Mouse (Mus musculus) kidney, embryonic 14.5 days (tissue): ENCODE measurements around the gene Pgam1. TPM values are rescaled to one million over a fixed set of nuclear protein-coding genes. Genes with fewer than 3 reads are reported as not detected.

Source experiments
- ATAC-seq: fragments of 200-750 bp; cut with Nextera tagmentation; 2 replicates; pipeline ENCODE4 v1.8.0; 2017; ENCODE audit warnings: moderate number of reproducible peaks, mild to moderate bottlenecking, moderate TSS enrichment, moderate library complexity; ENCODE audit not compliant: low FRiP score, low TSS enrichment
- H3K27ac ChIP-seq: fragments of 300-500 bp; sonication (generic); 2 replicates; pipeline ENCODE4 v1.5.1; 2014; ENCODE audit warnings: low read depth, mild to moderate bottlenecking, low read length, moderate library complexity, mixed read lengths
- H3K27me3 ChIP-seq: fragments of 300-500 bp; sonication (generic); 2 replicates; pipeline ENCODE4 v1.6.1; 2014; ENCODE audit warnings: mild to moderate bottlenecking, low read length; ENCODE audit not compliant: control insufficient read depth, insufficient read depth
- H3K36me3 ChIP-seq: fragments of 300-500 bp; sonication (generic); 2 replicates; pipeline ENCODE4 v1.6.1; 2014; ENCODE audit warnings: low read length, mixed read lengths; ENCODE audit not compliant: control insufficient read depth, insufficient read depth
- H3K4me1 ChIP-seq: fragments of 300-500 bp; sonication (generic); 2 replicates; pipeline ENCODE4 v1.6.1; 2014; ENCODE audit warnings: low read length, mixed read lengths; ENCODE audit not compliant: control insufficient read depth, insufficient read depth
- H3K4me2 ChIP-seq: fragments of 300-500 bp; sonication (generic); replicated peaks from 2 replicates; pipeline ENCODE4 v1.6.1; 2014; ENCODE audit warnings: low read depth, mild to moderate bottlenecking, low read length
- H3K4me3 ChIP-seq: fragments of 300-500 bp; sonication (generic); 2 replicates; pipeline ENCODE4 v1.5.1; 2014; ENCODE audit warnings: mild to moderate bottlenecking, low read length
- H3K9ac ChIP-seq: fragments of 300-500 bp; sonication (generic); 2 replicates; pipeline ENCODE4 v1.6.1; 2014; ENCODE audit warnings: low read depth, mild to moderate bottlenecking, low read length, moderate library complexity
- H3K9me3 ChIP-seq: fragments of 300-500 bp; sonication (generic); 2 replicates; pipeline ENCODE4 v1.6.1; 2016; ENCODE audit warnings: low read length; ENCODE audit not compliant: control insufficient read depth
- WGBS: fragments of 180-500 bp; shearing (Covaris S2); extraction: QIAGEN DNeasy Blood & Tissue Kit; methylation state at CpG from one replicate; pipeline ENCODE4 v1.1.7; 2014; 5-methylcytosine and 5-hydroxymethylcytosine counted together
- polyA plus RNA-seq: library from polyadenylated mRNA; unstranded; fragments of >200 nt; fragmentation: Nextera tagmentation; extraction: Ambion mirVana; gene quantifications from 2 replicates; pipeline ENCODE4 v1.2.1, GENCODE M21; 2014

The Pgam1 gene
- polyA plus RNA-seq, 1 experiment from 2014 or later, result 682 TPM

GRCm38 (mm10) chr19:41943841-41944240 lies 32.1 kb downstream of the Pgam1 start:
- no peak overlapping the region for H3K27ac ChIP-seq
- no peaks in the 10 kb centered on the region for H3K27me3 ChIP-seq
- peaks cover 94% of the 10 kb centered on the region for H3K36me3 ChIP-seq
- no peak overlapping the region for H3K4me3 ChIP-seq
- H3K4me1 ChIP-seq, result no peaks in the 10 kb centered on the region
- ATAC-seq, result no peak
- 91% methylated on average over 7 of the region's 7 CpGs for WGBS
- 0 out of 2 replicates have a peak, but pooled peaks cover 2% of the 10 kb centered on the region for H3K9me3 ChIP-seq
- H3K9ac ChIP-seq, result no peak overlapping the region
- H3K4me2 ChIP-seq, result no peak overlapping the region

- Histone ChIP-seq H3K9ac (no peak overlapping the region), H3K4me2 (no peak overlapping the region), H3K4me1 (no peaks in the 10 kb centered on the region), H3K9me3 (no peaks in the 10 kb centered on the region), H3K4me3 (no peak overlapping the region), H3K27me3 (no peaks in the 10 kb centered on the region), H3K36me3 (peaks cover 98% of the 10 kb centered on the region), H3K27ac (no peak overlapping the region)
- ATAC-seq, result no peak
- 80% methylated on average over 4 of the region's 4 CpGs for WGBS
Observed at GRCm38 (mm10) chr19:41952287-41952686, 40.6 kb downstream of the Pgam1 start.

DNA sequence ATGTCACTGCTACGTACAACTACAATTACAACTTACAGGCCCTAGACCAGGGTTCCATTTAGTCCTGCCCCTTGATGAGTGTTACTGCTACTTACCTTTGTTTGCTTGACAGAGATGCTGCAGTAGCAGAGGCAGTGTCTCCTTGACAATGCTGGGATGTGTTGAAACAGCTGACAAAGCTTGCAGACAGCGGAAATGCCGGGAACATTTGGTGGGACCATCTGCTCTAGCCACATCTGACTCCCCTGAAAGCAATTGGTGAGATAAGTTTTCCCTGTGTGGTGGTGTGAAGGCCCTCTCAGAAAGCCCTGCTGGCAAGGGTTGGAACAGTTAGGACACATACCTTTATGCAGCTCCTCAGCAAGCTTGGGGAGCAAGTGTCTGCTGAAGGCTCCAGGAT lies 41.9 kb downstream of the Pgam1 start:
- peaks cover 97% of the 10 kb centered on the region for H3K36me3 ChIP-seq
- H3K9me3 ChIP-seq, result no peaks in the 10 kb centered on the region
- H3K27me3 ChIP-seq, result no peaks in the 10 kb centered on the region
- no peak overlapping the region for H3K4me3 ChIP-seq
- no peak overlapping the region for H3K9ac ChIP-seq
- ATAC-seq, result no peak
- 87% methylated on average over 3 of the region's 3 CpGs for WGBS
- no peak overlapping the region for H3K27ac ChIP-seq
- no peaks in the 10 kb centered on the region for H3K4me1 ChIP-seq
- H3K4me2 ChIP-seq, result no peak overlapping the region

Other genes starting within 250 kb of the Pgam1 start
- 4.7 and 6.0 TPM in 2 replicates for gene Slit1, start 168.3 kb upstream of the Pgam1 start, polyA plus RNA-seq
- gene Arhgap19, start 109.9 kb upstream of the Pgam1 start, polyA plus RNA-seq, result 23.9 and 38.1 TPM in 2 replicates
- 5.7 and 6.6 TPM in 2 replicates for gene Frat1, start 82.0 kb upstream of the Pgam1 start, polyA plus RNA-seq
- 5.4 and 7.5 TPM in 2 replicates for gene Frat2, start 63.8 kb upstream of the Pgam1 start, polyA plus RNA-seq
- 7.8 and 15.8 TPM in 2 replicates for gene Rrp12, start 15.8 kb upstream of the Pgam1 start, polyA plus RNA-seq
- gene Exosc1, start 21.5 kb downstream of the Pgam1 start, polyA plus RNA-seq, result 90.8 and 99.0 TPM in 2 replicates
- 60.9 and 68.9 TPM in 2 replicates for gene Zdhhc16, start 21.6 kb downstream of the Pgam1 start, polyA plus RNA-seq
- gene Mms19, start 69.2 kb downstream of the Pgam1 start, polyA plus RNA-seq, result 33.4 and 42.3 TPM in 2 replicates
- 23.1 and 29.8 TPM in 2 replicates for gene Ubtd1, start 69.8 kb downstream of the Pgam1 start, polyA plus RNA-seq
- not detected in 2 replicates for gene Ankrd2, start 124.1 kb downstream of the Pgam1 start, polyA plus RNA-seq
- gene Hoga1, start 133.7 kb downstream of the Pgam1 start, polyA plus RNA-seq, result 7.2 and 9.8 TPM in 2 replicates
- gene 4933411K16Rik, start 140.3 kb downstream of the Pgam1 start, polyA plus RNA-seq, result 0.33 and 0.61 TPM in 2 replicates
- gene Morn4, start 174.4 kb downstream of the Pgam1 start, polyA plus RNA-seq, result 27.8 and 33.6 TPM in 2 replicates
- 26.0 and 37.8 TPM in 2 replicates for gene Pi4k2a, start 178.5 kb downstream of the Pgam1 start, polyA plus RNA-seq
- 21.2 and 22.9 TPM in 2 replicates for gene Avpi1, start 217.1 kb downstream of the Pgam1 start, polyA plus RNA-seq
- gene Marveld1, start 235.5 kb downstream of the Pgam1 start, polyA plus RNA-seq, result 9.6 and 14.2 TPM in 2 replicates